Mouse (Mus musculus) ES-Bruce4 (cell line): ENCODE results near the gene Ccdc142.

Source experiments
- CTCF ChIP-seq: IDR thresholded peaks from one replicate; pipeline ENCODE4 v1.8.1; 2011; ENCODE audit warnings: low read depth, low read length
- POLR2A ChIP-seq: IDR thresholded peaks from one replicate; pipeline ENCODE4 v1.8.1; 2011; ENCODE audit warnings: low read length; ENCODE audit not compliant: insufficient read depth

DNA sequence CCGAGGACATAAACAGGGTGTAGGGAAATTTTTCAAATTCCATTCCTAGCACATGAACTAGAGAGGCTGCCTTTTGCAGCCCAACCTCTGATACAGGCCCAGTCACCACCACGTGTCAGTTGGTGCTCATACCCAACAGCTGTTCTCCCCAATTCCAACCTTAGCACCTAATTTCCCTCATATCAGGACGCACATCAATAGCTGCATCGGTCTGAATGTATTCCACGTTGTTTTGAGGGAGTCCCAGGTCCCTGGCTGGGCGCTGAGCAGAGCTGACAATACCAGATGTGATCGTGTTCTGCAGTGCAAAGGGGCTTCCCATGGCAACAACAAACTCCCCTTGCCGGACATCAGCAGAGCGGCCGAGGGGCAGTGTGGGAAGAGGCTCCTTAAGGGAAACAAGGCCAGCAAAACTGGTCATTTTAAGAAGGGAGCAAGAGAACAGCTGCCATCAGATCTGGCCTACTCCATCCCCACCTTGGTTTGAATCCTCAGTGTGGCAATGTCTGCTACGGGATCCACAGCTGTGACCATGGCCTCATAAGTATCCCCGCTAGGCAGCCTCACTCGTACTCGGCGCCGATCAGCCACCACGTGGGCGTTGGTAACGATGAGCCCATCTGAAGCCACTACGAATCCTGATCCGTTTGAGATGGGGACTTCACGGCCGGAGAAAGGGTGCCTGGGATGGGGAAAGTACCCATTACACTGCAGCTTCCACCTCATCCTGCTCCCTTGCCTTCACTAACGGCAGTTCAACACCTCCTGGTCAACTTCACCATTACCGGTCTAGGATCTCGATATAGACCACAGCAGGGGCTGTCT lies 48.1 kb upstream of the Ccdc142 start:
- TF ChIP-seq CTCF: no peak
- no peak for TF ChIP-seq POLR2A
